Comparison of ENCODE assay signal across 8 mouse cellular contexts in the genomic region with DNA sequence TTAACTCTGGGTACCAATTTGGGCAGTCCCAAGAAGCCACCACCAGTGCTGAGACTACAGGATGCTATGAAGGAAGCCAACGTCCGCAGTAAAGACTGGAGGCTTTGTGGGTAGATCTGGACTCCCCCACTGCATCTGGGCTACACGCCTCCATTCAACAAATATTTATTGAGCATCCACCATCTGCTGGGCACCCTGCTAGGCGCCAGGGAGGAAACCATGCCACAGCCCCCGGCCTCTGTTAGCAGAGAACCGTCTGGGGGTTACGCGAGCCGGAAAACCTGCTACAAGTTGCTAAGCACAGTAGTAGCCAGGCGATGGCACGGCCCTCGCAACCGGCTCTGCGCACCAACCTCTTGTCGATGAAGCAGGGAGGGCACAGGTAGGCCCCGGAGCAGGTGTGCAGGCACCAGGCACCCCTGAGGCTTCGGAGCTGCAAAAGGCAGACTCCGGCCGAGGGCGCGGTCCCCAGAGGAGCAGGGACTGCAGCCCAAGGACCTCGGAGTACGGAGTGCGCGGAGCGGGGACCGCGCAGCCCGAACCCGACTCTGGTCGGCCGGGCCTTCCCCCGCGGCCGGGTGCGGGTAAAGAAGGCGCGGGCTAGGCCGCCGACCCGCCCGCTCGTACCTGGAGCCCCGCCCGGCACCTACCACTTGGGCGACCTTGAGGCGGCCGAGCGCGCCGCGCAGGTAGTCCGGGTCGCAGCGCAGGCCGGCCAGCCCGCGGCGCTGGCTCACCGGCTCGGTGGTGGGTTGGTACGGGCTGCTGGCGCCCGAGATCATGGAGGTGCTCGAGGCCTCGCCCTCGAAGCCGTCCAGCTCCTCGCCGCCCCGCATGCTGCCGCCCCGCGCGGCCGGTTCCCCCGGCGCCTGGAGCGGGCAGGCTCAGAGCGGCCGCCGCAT. TPM values are rescaled to one million over a fixed set of nuclear protein-coding genes. Genes with fewer than 3 reads are reported as not detected.
A peak's percentile ranks its signal among the peaks of the same experiment; 100 is the strongest.
DNase-seq lines count a peak whose midpoint lies in the region; ATAC-seq lines count a peak whose summit lies in the region.

No protein-coding gene starts in this region.

- 0 out of 2 replicates have a peak, but pooled peaks cover 4% of the 10 kb centered on the region for H3K9me3 ChIP-seq in embryonic facial prominence, embryonic 12.5 days

- H3K9ac ChIP-seq in embryonic facial prominence, embryonic 12.5 days = peak overlapping the region; percentile 91

- peak overlapping the region; percentile 82 for H3K27ac ChIP-seq in embryonic facial prominence, embryonic 12.5 days

- intact Hi-C loops in heart, postnatal 36 days (cut with DNase I) = loop anchor here (2.0 kb wide), 1 partner anchor 50 kb away; no protein-coding TSS in a partner anchor

- H3K27me3 ChIP-seq in embryonic facial prominence, embryonic 12.5 days = no peaks in the 10 kb centered on the region

- no peaks in the 10 kb centered on the region for H3K36me3 ChIP-seq in embryonic facial prominence, embryonic 12.5 days

- peak; percentile 61 for ATAC-seq in embryonic facial prominence, embryonic 12.5 days (ENCODE audit: insufficient number of reproducible peaks, insufficient read depth, low FRiP score, low TSS enrichment)
- ATAC-seq in monocyte, adult 5-6 weeks (replicated peaks; ENCODE audit: insufficient number of reproducible peaks, low FRiP score, low TSS enrichment, poor library complexity, severe bottlenecking) = no peak; the same call in 1 of the 2 replicates

- under 1% methylated on average over 73 of the region's 82 CpGs for WGBS in embryonic facial prominence, embryonic 12.5 days

- peaks cover 14% of the 10 kb centered on the region for H3K4me1 ChIP-seq in embryonic facial prominence, embryonic 12.5 days

- peak overlapping the region; percentile 81 for H3K4me3 ChIP-seq in embryonic facial prominence, embryonic 12.5 days

- DNase-seq in CD8-positive naive resting alpha-beta T cell, adult 2 months (ENCODE audit: low read depth in 2 of 2, low spot score in 2 of 2) = peak; percentile 8 to 27
- peak; percentile 60 for DNase-seq in adrenal gland, postnatal 10 days
- peak; percentile 23 to 42 for DNase-seq in heart, postnatal 36 days
- peak; percentile 55 to 76 for DNase-seq in kidney, postnatal 4 days
- DNase-seq in lung, postnatal 10 days = peak; percentile 46
- peak; percentile 25 for DNase-seq in ovary, postnatal 14 days (ENCODE audit: low spot score)

- peak overlapping the region; percentile 93 for H3K4me2 ChIP-seq in embryonic facial prominence, embryonic 12.5 days (replicated peaks)

RNA-seq across cellular contexts. Expression of gene Cmtm4, which starts 0.6 kb away (rescaled TPM):
- 10 to 100 TPM; 35.4 to 37.8 TPM for total RNA-seq in adrenal gland, postnatal 10 days (2021)
- polyA plus RNA-seq in embryonic facial prominence, embryonic 12.5 days (2016; fragmentation: Nextera tagmentation; extraction: Ambion mirVana) = 3.0 and 3.3 TPM in 2 replicates
- 10 to 100 TPM; 11.0 to 12.0 TPM for total RNA-seq in heart, postnatal 36 days (2021)
- total RNA-seq in monocyte, adult 5-6 weeks (2017) = 0.19 to 0.97 TPM (median 0.64 TPM) in 3 replicates

RNA-seq across cellular contexts. Expression of gene Dync1li2, which starts 47.8 kb away (rescaled TPM):
- 100 to 1,000 TPM; 108 to 128 TPM for total RNA-seq in adrenal gland, postnatal 10 days (2021)
- 87.3 and 89.1 TPM in 2 replicates for polyA plus RNA-seq in embryonic facial prominence, embryonic 12.5 days (2016; fragmentation: Nextera tagmentation; extraction: Ambion mirVana)
- total RNA-seq in heart, postnatal 36 days (2021) = 100 to 1,000 TPM; 104 to 112 TPM
- 57.3 to 86.0 TPM (median 57.8 TPM) in 3 replicates for total RNA-seq in monocyte, adult 5-6 weeks (2017)

RNA-seq across cellular contexts. Expression of gene Cmtm3, which starts 55.8 kb away (rescaled TPM):
- 10 to 100 TPM; 64.5 to 68.2 TPM for total RNA-seq in adrenal gland, postnatal 10 days (2021)
- polyA plus RNA-seq in embryonic facial prominence, embryonic 12.5 days (2016; fragmentation: Nextera tagmentation; extraction: Ambion mirVana) = 168 and 173 TPM in 2 replicates
- 10 to 100 TPM; 14.4 to 15.7 TPM for total RNA-seq in heart, postnatal 36 days (2021)
- 14.1 to 17.1 TPM (median 16.7 TPM) in 3 replicates for total RNA-seq in monocyte, adult 5-6 weeks (2017)
